Mouse (Mus musculus) neutrophil, adult 5-6 weeks (primary cell): ENCODE results near the gene Lamb3. TPM values are rescaled to one million over a fixed set of nuclear protein-coding genes. Genes with fewer than 3 reads are reported as not detected.
"Not testable (repeated sequence)": the region's sequence is repeated elsewhere in the genome, so short reads cannot be mapped to it uniquely, and the experiment has no call there.

ENCODE experiments used
- ATAC-seq: fragments of 151-379, 151-347 bp; 2 replicates; pipeline ENCODE4 v1.8.0; 2017; ENCODE audit warnings: mild to moderate bottlenecking, moderate TSS enrichment; ENCODE audit not compliant: insufficient number of reproducible peaks, poor library complexity, low FRiP score, severe bottlenecking; ENCODE audit errors: extremely low read depth
- total RNA-seq: library from RNA; stranded (forward); fragments of 200-1000 nt; gene quantifications from 2 replicates; pipeline ENCODE4 v1.2.3, GENCODE M21; 2017

Lamb3 gene
- total RNA-seq, 1 experiment from 2014 or later, result 25.7 TPM

GRCm38 (mm10) chr1:193238426-193238825, 30.9 kb downstream of the Lamb3 start:
- ATAC-seq, result no peak

DNA sequence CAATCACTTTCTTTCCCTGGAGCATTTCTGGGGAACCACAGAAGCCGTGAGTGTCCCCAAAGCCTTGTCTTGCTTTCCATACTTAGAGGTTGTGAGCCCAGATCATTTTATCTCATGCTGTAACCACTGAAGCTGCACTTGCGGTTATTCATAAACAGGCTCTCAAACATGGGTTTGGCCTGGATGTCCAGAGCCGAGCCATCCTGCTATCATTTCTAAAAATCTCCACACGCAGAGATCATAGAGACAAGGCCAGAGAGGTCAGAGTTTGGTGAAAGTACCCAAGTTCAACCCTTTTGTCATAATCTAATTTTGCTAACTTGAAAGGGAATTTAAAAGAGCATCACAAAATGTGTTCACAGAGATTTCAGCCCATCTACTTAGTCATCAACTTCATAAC, 33.9 kb downstream of the Lamb3 start:
- no peak for ATAC-seq

GRCm38 (mm10) chr1:193242238-193242637, 34.7 kb downstream of the Lamb3 start:
- peak; percentile 77 for ATAC-seq

DNA sequence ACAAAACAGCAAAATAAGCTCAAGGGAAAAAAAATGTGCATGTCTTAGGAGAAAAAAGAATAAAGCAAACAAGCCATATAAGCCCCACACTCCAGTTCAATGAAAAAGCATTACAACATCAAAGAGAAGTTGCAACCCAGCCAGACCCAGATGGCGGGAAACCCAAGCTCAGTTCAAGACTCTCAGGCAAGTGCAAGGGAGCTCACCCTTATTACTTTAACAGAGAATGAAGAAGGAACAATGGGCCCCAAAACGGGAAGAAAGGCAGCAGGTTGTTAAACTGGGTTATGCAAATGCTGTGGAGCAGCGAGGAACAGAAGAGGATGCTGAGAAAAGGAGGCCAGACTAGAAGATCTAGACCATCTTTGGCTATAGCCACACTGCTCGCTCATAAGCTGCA, 35.4 kb downstream of the Lamb3 start:
- peak; percentile 72 for ATAC-seq

DNA sequence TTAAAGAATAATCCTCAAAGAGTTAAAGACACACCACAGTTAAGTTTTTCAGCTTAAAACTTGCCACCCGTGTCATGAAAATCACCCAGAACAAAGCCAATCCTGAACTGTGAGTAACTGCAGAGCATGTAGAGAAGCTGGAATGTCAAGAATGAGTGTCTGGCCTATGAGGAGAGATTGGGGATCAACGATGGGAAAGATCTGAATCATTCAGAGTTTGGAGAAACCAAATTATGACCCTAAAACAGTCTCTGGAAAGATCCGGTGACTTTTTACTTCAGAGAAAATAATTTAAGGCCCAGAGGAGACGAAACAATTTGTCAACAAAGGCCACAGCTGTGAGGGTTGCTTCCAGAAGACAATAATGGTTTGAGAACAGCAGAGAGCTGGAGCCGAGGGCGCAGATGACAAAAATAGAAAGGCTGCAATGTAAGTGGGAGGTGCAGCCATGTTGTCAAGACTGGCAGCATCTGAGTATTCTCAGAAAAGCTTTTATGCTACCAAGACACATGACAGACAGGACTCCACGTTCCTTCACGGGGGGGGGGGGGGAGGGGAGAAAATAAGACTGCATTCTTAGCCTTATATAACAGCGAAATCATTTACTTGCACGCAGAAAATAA, 36.2 kb downstream of the Lamb3 start:
- ATAC-seq, result no peak

DNA sequence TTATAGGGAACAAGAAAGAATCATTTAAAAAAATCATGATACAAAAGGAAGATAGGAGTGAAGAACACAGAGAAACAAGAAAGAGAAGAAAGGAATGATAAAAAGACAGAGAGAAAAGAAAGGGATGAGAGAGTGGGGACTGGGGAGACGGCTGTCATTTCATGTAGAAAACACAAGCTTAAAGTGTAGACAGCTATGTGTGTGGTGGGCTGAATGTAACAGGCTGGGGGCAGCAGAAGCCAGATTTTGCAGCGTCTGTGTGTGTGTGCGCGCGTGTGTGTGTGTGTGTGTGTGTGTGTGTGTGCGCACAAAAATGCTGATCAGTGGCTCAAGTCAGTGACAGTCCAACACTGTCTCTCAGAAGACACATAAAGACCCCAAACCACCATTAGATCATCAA, 36.7 kb downstream of the Lamb3 start:
- ATAC-seq, result no peak

GRCm38 (mm10) chr1:193250026-193250425, 42.5 kb downstream of the Lamb3 start:
- ATAC-seq, result no peak

- no peak for ATAC-seq
Measured at GRCm38 (mm10) chr1:193251386-193251785, 43.9 kb downstream of the Lamb3 start.

- ATAC-seq, result no peak
Measured at GRCm38 (mm10) chr1:193252616-193253015, 45.1 kb downstream of the Lamb3 start.

DNA sequence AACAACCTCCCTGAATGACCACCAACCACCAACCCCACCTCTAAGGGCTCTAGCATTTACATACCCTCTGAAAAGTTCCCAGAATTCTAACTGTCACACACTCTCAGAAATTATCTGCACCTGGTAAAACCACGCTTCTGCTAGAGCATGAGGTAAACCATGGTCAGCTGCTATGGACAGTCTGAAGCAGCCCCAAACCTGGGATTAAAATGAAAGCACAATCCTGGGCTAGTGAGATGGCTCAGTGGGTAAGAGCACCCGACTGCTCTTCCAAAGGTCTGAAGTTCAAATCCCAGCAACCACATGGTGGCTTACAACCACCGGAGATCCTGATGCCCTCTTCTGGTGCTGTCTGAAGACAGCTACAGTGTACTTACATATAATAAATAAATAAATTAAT, 46.4 kb downstream of the Lamb3 start:
- not testable (repeated sequence) for ATAC-seq

DNA sequence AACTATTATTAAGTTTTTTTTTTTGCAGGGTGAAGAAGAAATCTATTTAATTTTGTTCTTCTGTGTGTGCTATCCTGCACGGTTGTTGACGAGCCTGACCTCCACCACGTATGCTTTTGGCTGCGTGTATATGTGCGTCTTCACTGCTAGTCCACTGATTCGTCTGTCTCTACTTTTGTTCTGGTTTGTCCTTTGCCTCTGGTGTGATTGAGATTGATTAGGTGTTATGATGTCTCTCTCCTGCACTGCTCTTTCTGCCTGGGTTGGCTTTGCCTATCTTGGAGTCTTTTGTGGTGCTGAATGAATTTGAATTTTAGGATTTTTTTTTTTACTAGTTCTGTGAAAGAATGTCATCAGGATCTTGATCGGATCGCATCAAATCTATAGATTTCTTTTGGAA, 47.5 kb downstream of the Lamb3 start:
- ATAC-seq, result no peak

- peak; percentile 67 for ATAC-seq
Measured at GRCm38 (mm10) chr1:193255488-193256288, 48.2 kb downstream of the Lamb3 start.

- ATAC-seq, result no peak
Measured at GRCm38 (mm10) chr1:193256289-193256577, 48.7 kb downstream of the Lamb3 start.

GRCm38 (mm10) chr1:193256621-193257098, 49.2 kb downstream of the Lamb3 start:
- no peak for ATAC-seq

DNA sequence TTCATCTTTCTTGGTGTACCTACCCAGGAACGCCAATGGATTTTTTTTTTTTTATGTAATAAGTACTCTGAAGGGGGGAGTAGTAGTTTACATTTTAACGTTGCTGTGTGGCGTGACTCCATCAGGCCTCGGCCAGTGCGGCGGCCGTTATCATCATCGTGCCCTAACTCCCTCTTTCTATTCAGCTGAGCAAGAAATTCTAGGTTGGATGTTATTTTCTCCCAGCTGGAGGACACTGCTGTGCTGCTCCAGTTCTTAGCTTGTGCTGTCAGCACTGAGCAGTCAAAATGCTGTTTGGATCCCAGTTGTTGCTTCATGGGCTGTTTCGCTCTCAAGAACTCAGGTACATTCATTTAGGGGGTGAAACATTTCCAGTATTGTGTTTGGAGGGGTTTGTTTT, 52.1 kb downstream of the Lamb3 start:
- ATAC-seq, result no peak

GRCm38 (mm10) chr1:193261897-193262548, 54.5 kb downstream of the Lamb3 start:
- no peak for ATAC-seq

DNA sequence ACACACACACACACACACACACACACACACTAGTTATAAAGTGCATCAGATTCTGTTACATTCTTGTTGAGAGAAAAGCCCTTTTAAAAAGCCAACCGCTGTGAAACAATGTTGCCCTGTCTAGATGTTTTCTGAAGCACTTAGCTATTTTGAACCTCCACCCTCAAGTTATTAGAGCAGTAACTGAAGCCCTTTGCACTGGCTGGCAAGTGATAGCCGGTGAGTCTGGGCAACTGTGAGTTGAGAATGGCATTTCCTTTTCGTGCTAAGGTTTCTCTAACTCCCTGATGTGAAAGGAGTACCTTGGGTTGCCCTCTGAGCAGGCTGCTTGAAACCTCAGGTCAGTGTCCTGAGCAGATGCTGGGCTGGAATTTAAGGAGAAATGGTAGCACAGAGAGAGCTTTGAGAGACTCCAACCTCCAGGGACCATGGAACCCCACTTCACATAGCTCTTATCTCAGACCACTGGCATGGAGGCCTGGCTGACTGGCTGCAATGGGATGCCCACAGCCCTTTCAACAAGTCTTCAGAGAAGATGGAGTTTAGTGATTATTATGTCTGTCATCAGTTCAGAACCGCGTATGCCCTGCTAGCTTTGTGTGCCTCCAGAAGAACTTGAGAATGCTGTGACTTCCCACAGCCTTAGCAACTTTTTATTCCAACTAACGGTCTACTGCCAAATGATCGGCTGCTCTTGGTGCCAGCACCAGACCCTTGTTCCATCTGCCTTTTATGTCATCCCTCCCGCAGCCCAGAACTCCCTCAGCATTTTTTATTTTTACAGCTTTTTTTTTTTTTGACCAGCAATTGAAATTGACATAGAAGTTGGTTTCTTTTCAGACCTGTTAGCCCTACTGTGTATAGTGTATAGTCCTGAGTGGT, 55.8 kb downstream of the Lamb3 start:
- ATAC-seq, result no peak

DNA sequence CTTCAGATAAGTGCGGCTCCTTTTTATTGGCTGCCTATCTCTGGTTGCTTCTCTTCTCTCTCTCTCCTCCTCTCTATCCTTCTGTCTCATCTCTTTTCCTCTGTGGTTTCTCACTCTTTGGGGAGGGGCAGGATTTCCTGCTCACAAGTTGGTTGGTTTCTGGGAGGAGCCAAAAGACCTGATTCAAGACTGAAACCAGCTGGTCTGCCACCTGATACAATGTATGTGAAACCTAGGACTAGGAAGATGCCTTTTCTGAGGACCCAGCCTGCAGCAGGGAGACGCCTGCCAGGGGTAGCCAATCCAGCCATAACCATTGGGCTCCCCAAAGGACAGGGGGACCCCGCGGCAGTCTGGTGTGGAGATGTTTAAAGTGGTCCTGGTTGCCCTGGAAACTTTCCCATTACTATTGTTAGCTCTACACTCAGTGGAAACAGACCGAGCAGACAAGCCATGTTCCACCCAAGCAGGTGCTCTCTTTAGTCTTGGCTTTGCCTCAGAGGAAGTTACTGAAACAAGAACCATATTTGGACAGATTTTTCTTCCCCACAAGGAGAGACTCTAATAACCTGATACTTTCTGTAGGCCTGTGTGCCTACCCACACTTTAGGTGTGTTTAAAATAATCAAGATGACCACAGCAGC, 56.6 kb downstream of the Lamb3 start, which contains the start of gene Hsd11b1:
Hsd11b1 (minus strand) TSS at position 121 of the 644 bp plus-strand sequence.
- ATAC-seq, result peak; percentile 52

DNA sequence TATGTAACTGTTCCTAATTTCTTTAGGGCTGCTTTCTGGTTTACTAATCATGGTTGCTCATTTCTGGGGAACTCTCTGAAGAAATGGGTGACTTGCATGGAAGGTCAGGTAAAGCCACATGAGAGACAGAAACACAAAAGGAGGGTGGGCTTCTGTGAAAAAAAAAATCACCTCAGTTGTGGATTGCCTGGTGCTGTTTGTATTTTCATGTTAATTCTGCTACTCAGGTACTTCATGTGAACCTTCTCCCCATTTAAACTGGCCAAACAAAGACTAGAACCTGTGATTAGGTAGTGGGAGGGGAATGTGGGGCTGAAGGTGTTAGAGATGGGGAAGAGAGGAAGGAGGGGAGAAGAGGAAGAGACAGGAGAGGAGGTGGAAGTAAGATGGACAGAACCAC, 58.2 kb downstream of the Lamb3 start:
- ATAC-seq, result no peak
